Comparison of ENCODE assay signal across 21 mouse cellular contexts in genomic region chr3:55086948-55087347, GRCm38 (mm10). TPM values are rescaled to one million over a fixed set of nuclear protein-coding genes. Genes with fewer than 3 reads are reported as not detected.
"Had no signal": no experiment of that assay in that cellular context is flagged by ENCODE, and none has a peak within 500 bp of the region (broad histone marks: within the 10 kb centered on the region; RNA-seq: fewer than 3 reads in every experiment).

No protein-coding gene starts in this region.

- H3K4me3 ChIP-seq: lung, embryonic 15.5 days; megakaryocyte, embryonic 14.5 days; midbrain, embryonic 13.5 days; midbrain, embryonic 15.5 days; neural tube, embryonic 12.5 days; stomach, embryonic 15.5 days had no signal

- H3K4me1 ChIP-seq: lung, embryonic 15.5 days; megakaryocyte, embryonic 14.5 days; midbrain, embryonic 15.5 days; neural tube, embryonic 12.5 days; stomach, embryonic 15.5 days had no signal

- DNase-seq: lung, adult 2 months; lung, postnatal 14 days; lung, postnatal 36 days; right cerebral cortex, postnatal 14 days; thymus, adult 2 months; thymus, postnatal 25 days; thymus, postnatal 4 days had no signal

- ATAC-seq: lung, postnatal 0 days; midbrain, embryonic 13.5 days; midbrain, embryonic 15.5 days had no signal

- H3K27ac ChIP-seq: lung, embryonic 15.5 days; macrophage; midbrain, embryonic 13.5 days; midbrain, embryonic 15.5 days; neural tube, embryonic 12.5 days; stomach, embryonic 15.5 days; stomach, postnatal 0 days had no signal

RNA-seq across cellular contexts. Expression of gene Ccna1, which starts 31.6 kb away (rescaled TPM):
- total RNA-seq: megakaryocyte progenitor cell, adult 5-6 weeks; monocyte, adult 5-6 weeks; neutrophil, adult 5-6 weeks had no signal
- polyA plus RNA-seq: macrophage; spleen, adult 2 months had no signal

RNA-seq across cellular contexts. Expression of gene Ccdc169, which starts 50.2 kb away (rescaled TPM):
- total RNA-seq: megakaryocyte progenitor cell, adult 5-6 weeks; monocyte, adult 5-6 weeks; neutrophil, adult 5-6 weeks had no signal
- polyA plus RNA-seq: lung, adult 2 months; lung, embryonic 15.5 days; lung, postnatal 0 days; midbrain, embryonic 11.5 days; neural tube, embryonic 12.5 days; spleen, adult 2 months; thymus, adult 2 months had no signal
